Mouse (Mus musculus) layer of hippocampus, postnatal 10 days (tissue): ENCODE data around the gene Mapk8ip3. TPM values are rescaled to one million over a fixed set of nuclear protein-coding genes. Genes with fewer than 3 reads are reported as not detected.

Source experiments
- DNase-seq, 2 experiments: peaks; one replicate each; pipeline ENCODE4 v3.0.0; 2021; ENCODE audit warnings: low spot score in 2 of 2
- total RNA-seq, 2 experiments: library from RNA; stranded (reverse); gene quantifications; 2 replicates each; pipeline ENCODE4 v1.2.3; 2021

Mapk8ip3 gene
- total RNA-seq, 2 experiments from 2014 or later, result 276 to 287 TPM

- DNase-seq, result no peak
Measured at GRCm38 (mm10) chr17:24850773-24851127, 86.0 kb downstream of the Mapk8ip3 start.

GRCm38 (mm10) chr17:24850065-24850772 is 86.6 kb downstream of the Mapk8ip3 start, which contains the start of gene Fahd1:
Fahd1 (minus strand) TSS chr17:24850364.
- peak; percentile 92 to 93 for DNase-seq

- no peak for DNase-seq
Measured at GRCm38 (mm10) chr17:24849733-24850064, 87.1 kb downstream of the Mapk8ip3 start.

- no peak for DNase-seq
Measured at GRCm38 (mm10) chr17:24848600-24849031, 88.2 kb downstream of the Mapk8ip3 start.

- no peak for DNase-seq
Measured at GRCm38 (mm10) chr17:24847386-24847785, 89.4 kb downstream of the Mapk8ip3 start.

- DNase-seq, result no peak
Measured at GRCm38 (mm10) chr17:24844525-24844924, 92.3 kb downstream of the Mapk8ip3 start.

- no peak for DNase-seq
Measured at GRCm38 (mm10) chr17:24842631-24843030, 94.1 kb downstream of the Mapk8ip3 start.

Other genes starting within 250 kb of the Mapk8ip3 start
- 100 to 1,000 TPM; 211 to 212 TPM for gene Syngr3, start 247.0 kb downstream of the Mapk8ip3 start, total RNA-seq
- 10 to 100 TPM; 19.3 to 22.4 TPM for gene Gfer, start 240.8 kb downstream of the Mapk8ip3 start, total RNA-seq
- 1 to 10 TPM; 4.8 to 5.0 TPM for gene Noxo1, start 240.7 kb downstream of the Mapk8ip3 start, total RNA-seq
- gene Tbl3, start 229.3 kb downstream of the Mapk8ip3 start, total RNA-seq, result 10 to 100 TPM; 28.5 to 34.3 TPM
- gene Rnf151, start 218.9 kb downstream of the Mapk8ip3 start, total RNA-seq, result not detected
- gene Rps2, start 218.9 kb downstream of the Mapk8ip3 start, total RNA-seq, result 100 to 1,000 TPM; 563 to 651 TPM
- 100 to 1,000 TPM; 180 to 197 TPM for gene Ndufb10, start 212.5 kb downstream of the Mapk8ip3 start, total RNA-seq
- under 1 TPM; 0.53 to 0.62 TPM for gene Rpl3l, start 209.2 kb downstream of the Mapk8ip3 start, total RNA-seq
- gene Msrb1, start 200.3 kb downstream of the Mapk8ip3 start, total RNA-seq, result 10 to 100 TPM; 46.7 to 47.5 TPM
- under 1 TPM in 1 of 2 experiments, not detected in 1; 0.40 TPM for gene Hs3st6, start 184.0 kb downstream of the Mapk8ip3 start, total RNA-seq
- gene Meiob, start 132.7 kb downstream of the Mapk8ip3 start, total RNA-seq, result not detected
- gene Hagh, start 96.8 kb downstream of the Mapk8ip3 start, total RNA-seq, result 10 to 100 TPM; 81.5 to 87.7 TPM
- 10 to 100 TPM; 15.6 to 16.2 TPM for gene Fahd1, start 86.6 kb downstream of the Mapk8ip3 start, total RNA-seq
- gene Igfals, start 71.0 kb downstream of the Mapk8ip3 start, total RNA-seq, result not detected
- gene Nubp2, start 50.6 kb downstream of the Mapk8ip3 start, total RNA-seq, result 10 to 100 TPM; 40.4 to 40.5 TPM
- gene Spsb3, start 50.3 kb downstream of the Mapk8ip3 start, total RNA-seq, result 10 to 100 TPM; 36.4 to 36.9 TPM
- 10 to 100 TPM; 61.6 to 62.1 TPM for gene Eme2, start 41.9 kb downstream of the Mapk8ip3 start, total RNA-seq
- gene Mrps34, start 41.9 kb downstream of the Mapk8ip3 start, total RNA-seq, result 10 to 100 TPM; 74.1 to 77.8 TPM
- 10 to 100 TPM; 40.8 to 44.2 TPM for gene Nme3, start 40.5 kb downstream of the Mapk8ip3 start, total RNA-seq
- gene Jpt2, start 23.7 kb upstream of the Mapk8ip3 start, total RNA-seq, result 10 to 100 TPM; 13.0 to 14.1 TPM
- 10 to 100 TPM; 27.2 to 28.9 TPM for gene Cramp1l, start 78.8 kb upstream of the Mapk8ip3 start, total RNA-seq
- gene Ift140, start 79.1 kb upstream of the Mapk8ip3 start, total RNA-seq, result 10 to 100 TPM; 25.6 to 30.1 TPM
- gene Tmem204, start 146.6 kb upstream of the Mapk8ip3 start, total RNA-seq, result 1 to 10 TPM; 7.4 to 7.9 TPM
- gene Telo2, start 179.0 kb upstream of the Mapk8ip3 start, total RNA-seq, result 10 to 100 TPM; 36.5 to 43.3 TPM
- 1 to 10 TPM in 1 of 2 experiments, under 1 TPM in 1; 0.89 to 1.4 TPM for gene Ptx4, start 183.8 kb upstream of the Mapk8ip3 start, total RNA-seq
- gene Clcn7, start 196.4 kb upstream of the Mapk8ip3 start, total RNA-seq, result 10 to 100 TPM; 40.3 to 46.5 TPM
- gene Ccdc154, start 225.5 kb upstream of the Mapk8ip3 start, total RNA-seq, result under 1 TPM in 1 of 2 experiments, not detected in 1; 0.18 TPM
- gene Gm38655, start 238.5 kb upstream of the Mapk8ip3 start, total RNA-seq, result not detected
- gene BC003965, start 247.6 kb upstream of the Mapk8ip3 start, total RNA-seq, result 10 to 100 TPM; 18.2 to 19.0 TPM